Mouse (Mus musculus) spleen, adult 2 months (tissue): ENCODE results near the gene Tanc1.
"Not testable (repeated sequence)": the region's sequence is repeated elsewhere in the genome, so short reads cannot be mapped to it uniquely, and the experiment has no call there.

Experiments used
- CTCF ChIP-seq: fragments of 200-500 bp; IDR thresholded peaks from 2 replicates; pipeline ENCODE4 v1.5.1; 2011; ENCODE audit warnings: mild to moderate bottlenecking, inconsistent platforms; ENCODE audit not compliant: insufficient read depth, insufficient read length, insufficient replicate concordance; ENCODE audit errors: extremely low read depth
- POLR2A ChIP-seq: fragments of 200-500 bp; IDR thresholded peaks from 2 replicates; pipeline ENCODE4 v1.6.1; 2011; ENCODE audit warnings: low read depth, low read length, inconsistent platforms

DNA sequence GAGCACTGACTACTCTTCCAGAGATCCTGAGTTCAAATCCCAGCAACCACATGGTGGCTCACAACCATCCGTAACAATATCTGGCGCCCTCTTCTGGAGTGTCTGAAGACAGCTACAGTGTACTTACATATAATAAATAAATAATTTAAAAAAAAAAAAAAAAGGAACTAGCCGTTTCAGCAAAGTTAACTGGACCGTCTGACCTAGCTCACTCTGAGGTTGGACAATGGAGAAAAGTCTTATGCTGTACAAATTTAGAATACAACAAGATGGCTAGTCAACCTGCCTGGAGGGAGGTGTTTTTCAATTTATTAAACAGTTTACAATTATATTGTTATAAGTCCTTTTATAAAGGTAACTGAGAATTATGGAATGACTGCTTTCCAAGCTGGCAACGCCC, 240.0 kb downstream of the Tanc1 start:
- TF ChIP-seq POLR2A, CTCF: not testable (repeated sequence)
